Mouse (Mus musculus) liver, embryonic 14 days (tissue): ENCODE data around the gene Trak2. TPM values are rescaled to one million over a fixed set of nuclear protein-coding genes. Genes with fewer than 3 reads are reported as not detected.

ENCODE experiments used
- polyA plus RNA-seq: library from polyadenylated mRNA; depleted of rRNA; stranded (reverse); fragments of >200 nt; gene quantifications from 2 replicates; pipeline ENCODE4 v1.2.3, GENCODE M21; 2012; rRNA removed

Gene Trak2
- polyA plus RNA-seq, result 41.0 and 57.1 TPM in 2 replicates

DNA sequence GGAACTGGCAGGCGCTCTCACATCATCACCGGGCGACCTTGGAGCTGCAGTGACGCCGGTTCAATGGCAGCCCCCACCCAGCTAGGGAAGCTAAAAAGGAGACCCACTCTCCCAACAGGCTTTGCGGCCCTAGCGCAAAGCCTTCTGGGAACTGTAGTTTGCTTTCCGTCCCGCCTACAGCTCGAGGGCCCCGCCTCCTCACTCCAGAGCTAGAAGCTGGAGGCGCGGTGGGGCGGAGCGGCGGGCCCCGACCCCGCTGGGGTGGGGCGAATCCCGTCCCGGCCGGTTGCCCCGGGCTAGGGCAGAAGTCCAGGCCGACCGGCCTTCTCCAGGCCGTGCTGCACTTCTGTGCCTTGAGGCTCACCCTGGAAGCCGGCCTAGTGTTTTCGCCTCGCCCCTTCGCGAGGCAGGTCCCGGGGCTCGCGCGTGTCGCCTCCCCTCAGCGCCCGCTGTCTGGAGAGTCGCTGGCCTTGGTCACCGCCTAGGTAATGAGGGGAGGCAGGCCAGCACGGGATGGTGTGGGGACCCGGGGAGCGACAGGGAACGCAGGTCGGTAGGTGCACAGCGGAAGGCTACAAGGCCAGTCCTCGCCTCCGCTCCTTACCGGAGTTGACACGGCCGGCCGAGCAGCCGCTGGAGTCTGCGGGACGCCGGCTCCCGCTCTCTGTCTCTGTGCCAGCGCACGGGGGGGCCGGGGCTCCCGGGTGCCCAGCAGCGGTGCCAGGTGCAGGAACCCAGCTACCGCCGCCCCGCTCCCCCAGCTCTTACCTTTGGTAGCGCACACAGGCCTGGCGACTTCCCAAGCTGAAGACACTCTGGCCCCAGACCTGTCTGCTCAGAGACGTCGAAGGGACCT, at the start of gene Trak2, which contains the start of gene Stradb:
Trak2 (minus strand) TSS at position 65 of the 856 bp plus-strand sequence.
Stradb (plus strand) TSS at position 157 of the 856 bp plus-strand sequence.

Other genes starting within 250 kb of the Trak2 start
- gene Casp8, start 178.1 kb downstream of the Trak2 start, polyA plus RNA-seq, result 6.5 and 7.5 TPM in 2 replicates
- 14.8 and 18.7 TPM in 2 replicates for gene Stradb, start 92 bp upstream of the Trak2 start, polyA plus RNA-seq
- not detected in 2 replicates for gene C2cd6, start 121.5 kb upstream of the Trak2 start, polyA plus RNA-seq
- 4.2 and 4.9 TPM in 2 replicates for gene Tmem237, start 147.0 kb upstream of the Trak2 start, polyA plus RNA-seq
- 0.48 and 0.49 TPM in 2 replicates for gene Mpp4, start 190.0 kb upstream of the Trak2 start, polyA plus RNA-seq